Mouse (Mus musculus): ENCODE results near the gene Vsx1.
A peak's percentile ranks its signal among the peaks of the same experiment; 100 is the strongest.

The Vsx1 gene

DNA sequence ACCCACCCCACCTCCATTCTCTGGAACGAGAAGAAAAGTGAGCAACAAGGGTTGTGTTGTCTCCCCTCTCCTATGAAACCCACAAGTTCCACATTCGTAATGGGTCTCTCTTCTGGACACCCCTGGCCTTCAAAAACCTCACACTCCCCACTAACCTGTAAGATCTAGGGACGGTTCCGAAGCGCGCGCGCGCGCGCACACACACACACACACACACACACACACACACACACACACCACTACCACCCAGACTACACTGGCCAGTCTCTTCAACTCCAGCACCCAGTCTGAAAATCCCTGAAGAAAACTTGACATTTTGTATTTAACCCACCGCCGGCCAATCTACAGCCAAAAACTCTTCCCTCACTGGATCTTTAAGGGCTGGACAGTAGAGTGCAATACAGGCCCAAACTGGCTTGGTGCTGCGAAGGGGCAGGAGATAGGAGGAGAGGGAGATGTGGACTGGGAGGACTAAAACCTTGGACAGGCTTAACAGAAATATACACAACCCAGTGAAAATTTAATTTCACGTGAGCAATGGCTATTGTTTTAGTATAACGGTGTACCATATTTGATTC, at the start of gene Vsx1:
Vsx1 (minus strand) TSS at position 138 of the 578 bp plus-strand sequence.
- DNase-seq (ENCODE audit: low spot score), result no peak

DNA sequence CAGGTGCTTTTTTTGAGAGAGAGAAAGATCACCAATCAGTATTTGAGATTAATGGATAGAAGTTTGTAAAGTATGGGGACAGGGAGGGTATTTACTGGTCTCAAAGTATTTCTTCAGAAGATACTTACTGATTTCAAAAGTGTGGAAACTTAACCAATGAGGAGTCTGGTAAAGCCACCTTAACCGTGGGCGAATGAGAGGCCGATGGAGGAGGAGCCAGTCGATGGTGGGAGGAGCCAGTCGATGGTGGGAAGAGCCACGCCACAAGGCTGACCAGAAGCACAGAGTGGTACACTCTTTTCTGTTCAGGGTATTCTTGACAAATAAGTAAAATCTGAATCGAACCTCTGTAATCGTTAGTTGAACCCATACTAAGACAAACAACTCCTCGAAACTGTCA, 48.7 kb upstream of the Vsx1 start:
- no peak for DNase-seq (ENCODE audit: low spot score)

DNA sequence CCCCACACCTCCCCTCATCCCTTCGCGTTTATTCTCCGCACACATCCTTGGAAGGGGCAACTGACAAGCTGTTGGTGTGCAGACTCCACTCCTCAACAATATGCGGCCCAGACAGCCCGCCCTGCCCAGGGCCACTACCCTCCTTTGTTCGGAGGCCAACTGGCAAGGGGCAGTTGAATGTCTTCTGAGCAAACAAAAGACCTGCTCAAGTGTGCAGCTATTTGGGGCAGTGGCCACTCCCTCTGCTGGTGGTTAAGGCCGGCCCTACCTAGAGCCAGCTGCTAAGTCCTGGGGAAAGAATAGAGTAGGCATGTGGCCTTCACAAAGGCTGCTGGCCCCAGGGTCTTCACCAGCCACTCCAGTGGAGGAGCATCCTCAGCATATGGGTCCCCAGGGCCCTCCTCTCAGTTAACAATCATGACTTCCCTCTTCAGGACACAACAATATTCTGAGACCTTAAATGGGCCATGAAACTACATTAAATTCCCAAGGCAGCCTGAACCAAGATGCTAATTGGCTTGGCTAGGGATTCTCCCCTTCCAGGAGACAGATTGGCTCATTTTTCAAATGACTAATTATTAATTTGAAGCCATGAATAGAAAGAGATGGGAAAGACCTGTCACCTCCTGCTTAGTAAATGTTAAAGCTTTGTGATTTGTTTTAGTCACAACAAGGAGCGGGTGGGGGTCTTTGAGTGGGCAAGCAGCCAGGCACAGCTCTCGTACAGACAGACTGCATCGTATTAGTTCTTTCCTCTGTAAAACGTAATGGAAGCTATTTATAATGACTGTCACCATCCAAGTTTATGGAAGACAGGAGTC, 46.8 kb upstream of the Vsx1 start:
- no peak for DNase-seq (ENCODE audit: low spot score)

DNA sequence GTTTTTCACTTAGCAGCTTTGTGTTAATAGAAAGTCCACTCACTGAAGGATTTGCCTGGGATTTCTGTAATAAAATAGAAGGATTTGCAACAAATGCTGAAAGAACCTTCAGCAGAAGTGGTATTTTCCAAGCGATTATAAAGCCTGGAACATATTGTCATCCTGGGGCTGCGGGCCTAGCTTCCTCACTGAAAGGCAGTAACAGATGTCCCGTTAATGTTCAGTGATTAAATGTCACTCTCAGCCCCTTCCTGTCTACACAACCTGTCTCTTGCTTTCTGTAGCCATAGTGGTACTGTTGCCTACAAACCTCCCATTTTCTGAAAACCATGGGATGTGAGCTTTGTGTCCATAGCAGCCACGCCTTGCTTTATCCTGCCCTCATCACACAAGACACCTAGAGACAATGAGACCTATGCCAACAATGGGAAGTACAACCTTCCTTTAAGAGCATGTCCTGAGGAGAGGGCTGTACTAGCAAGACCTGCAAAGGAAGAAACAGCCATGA, 23.1 kb upstream of the Vsx1 start:
- no peak for DNase-seq (ENCODE audit: low spot score)

DNA sequence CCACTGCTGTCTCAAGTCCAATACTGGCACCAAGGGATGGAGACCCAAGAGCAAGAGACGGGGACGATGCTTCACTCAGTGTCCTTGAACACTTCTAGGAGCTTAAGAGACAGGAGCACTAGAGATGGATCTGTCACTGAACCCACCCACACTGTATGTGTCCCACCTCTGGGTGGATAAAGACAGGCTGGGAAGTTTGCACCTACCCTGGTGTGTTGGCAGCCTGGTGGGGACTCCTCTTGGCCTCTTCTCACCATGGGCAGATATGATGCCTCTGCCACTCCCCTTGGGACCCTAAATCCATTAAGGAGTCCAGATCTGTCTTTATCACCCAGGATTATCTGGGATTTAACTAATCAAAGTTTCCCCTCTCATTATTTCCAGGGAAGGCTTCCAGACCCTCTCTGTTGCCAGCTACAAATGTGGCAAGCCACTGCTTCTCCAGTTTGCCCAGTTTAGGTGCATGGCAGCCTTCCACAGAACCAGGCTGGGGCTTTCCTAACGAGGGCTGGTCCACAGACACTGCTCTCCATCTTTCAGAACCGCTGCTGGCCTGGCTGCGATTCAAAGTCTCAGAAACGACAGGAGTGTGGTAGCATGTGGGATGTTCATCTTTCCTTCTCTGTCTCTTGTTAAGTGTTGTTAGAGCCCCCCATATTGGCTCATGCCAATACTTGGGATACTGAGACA, 2.5 kb upstream of the Vsx1 start:
- DNase-seq (ENCODE audit: low spot score), result no peak

DNA sequence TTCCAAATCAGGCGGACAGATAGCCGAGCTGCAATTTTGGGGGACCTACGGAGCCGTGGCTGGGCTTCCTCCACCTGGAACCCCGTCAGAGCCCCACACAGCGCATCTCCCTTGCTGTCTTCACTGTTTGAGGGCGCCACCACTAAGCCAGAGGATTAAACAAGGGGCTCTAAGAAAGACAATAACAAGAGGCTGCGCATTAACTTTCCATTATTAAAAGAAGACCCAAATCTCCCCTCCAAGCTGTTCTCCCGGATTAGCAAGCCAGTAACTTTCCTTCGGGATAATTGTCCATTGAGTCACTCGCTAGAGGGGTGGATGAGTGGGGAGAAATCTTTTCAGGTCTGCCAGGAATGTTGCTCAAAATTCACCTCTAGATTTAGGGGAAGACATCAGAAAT, 1.1 kb upstream of the Vsx1 start:
- no peak for DNase-seq (ENCODE audit: low spot score)

DNA sequence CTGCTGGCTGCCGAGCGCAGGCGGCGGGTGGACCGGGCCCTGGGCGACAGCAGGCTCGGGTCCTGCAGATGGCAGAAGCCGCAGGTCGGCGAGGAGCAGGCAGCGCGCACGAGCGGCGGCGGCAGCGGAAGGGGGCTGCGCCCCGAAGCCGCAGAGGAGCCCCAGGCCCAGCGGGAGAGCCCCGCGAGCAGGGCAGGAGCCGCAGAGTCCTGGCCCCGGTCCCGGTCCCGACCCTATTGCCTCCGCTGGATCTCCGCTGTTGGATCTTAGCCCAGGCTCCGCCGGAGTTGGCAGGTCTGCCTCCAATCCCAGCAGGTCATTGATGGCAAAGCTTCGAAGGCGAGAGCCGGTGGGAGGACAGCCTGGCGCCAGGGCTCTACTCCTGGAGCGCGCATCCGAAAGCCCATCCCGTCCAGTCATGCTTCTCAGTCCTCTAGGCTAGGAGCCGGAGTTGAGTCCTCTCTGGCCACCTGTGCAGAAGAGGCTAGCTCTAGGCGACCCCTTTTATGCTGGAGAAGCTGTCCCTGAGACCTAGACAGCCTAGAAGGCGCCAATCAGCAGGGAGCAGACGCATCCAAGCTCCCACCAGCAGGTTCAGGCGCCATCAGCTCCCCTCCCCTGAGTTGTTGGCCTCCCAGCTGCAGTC, 496 bp downstream of the Vsx1 start:
- no peak for DNase-seq (ENCODE audit: low spot score)

DNA sequence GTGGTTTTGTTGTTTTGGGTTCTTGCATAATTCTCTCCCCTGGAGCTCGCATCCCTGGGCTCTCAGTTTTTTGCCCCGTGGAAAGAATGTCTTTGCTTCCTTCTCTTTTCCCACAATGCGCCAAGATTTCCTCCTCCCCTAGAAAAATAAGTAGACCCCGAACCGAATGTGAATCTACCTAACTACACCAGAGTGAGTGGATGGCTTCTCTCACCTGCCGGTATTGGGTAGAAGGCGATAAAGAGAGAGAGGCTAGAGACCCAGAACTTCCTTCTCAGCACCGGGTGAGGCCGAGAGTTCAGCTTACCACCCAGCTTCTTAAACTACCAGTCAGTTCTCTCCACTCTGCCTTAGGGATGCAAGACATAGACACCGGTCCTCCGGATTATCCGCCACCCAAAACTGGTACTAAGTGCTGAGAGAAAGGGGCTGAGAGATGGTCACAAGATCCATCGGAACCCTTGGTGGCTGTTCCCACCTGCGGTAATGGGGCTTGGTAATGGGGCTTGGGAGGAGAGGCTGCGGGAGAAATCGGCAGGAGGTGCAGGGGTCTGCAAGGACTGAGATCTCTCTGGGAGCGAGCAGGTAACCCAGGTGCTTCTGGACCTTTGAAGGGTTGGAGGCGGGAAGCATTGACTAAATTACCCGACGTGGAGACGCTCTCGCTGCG, 1.2 kb downstream of the Vsx1 start:
- no peak for DNase-seq (ENCODE audit: low spot score)

DNA sequence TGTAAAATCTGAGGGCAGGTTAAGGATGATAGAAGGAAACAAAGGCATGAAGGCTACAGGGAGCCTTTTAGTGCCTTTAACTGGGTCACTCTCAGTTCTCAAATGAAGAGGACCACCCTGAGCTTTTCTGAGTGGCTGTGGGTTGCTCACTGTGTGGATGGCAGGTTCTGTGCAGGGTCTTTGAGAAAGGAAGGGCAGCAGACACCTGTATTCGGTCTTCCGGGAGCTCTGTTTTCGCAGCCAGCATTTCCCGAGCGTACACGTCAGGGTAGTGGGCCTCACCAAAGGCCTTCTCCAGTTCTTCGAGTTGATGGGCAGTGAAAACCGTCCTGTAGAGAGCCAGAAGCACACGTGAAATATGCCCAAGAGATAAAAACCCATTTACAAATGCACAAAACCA, 3.8 kb downstream of the Vsx1 start:
- DNase-seq (ENCODE audit: low spot score), result no peak

DNA sequence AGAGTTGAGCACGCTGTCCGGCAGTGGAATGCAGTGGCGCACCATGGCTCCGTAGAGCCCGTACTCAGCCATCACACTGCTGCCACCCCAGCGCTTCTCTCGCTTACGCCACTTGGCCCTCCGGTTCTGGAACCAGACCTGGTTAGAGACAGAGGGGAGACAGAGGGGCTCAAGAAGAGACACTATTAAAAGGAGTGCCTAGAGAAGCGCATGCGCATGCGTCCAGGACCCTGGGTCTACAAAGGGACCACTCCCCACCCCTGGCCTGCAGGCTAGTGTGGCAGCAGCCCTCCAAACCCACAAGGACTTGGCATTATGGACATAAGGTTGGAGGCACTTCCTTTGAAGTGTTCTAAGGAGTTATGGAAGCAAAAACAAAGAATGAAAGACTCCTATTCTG, 4.7 kb downstream of the Vsx1 start:
- no peak for DNase-seq (ENCODE audit: low spot score)

DNA sequence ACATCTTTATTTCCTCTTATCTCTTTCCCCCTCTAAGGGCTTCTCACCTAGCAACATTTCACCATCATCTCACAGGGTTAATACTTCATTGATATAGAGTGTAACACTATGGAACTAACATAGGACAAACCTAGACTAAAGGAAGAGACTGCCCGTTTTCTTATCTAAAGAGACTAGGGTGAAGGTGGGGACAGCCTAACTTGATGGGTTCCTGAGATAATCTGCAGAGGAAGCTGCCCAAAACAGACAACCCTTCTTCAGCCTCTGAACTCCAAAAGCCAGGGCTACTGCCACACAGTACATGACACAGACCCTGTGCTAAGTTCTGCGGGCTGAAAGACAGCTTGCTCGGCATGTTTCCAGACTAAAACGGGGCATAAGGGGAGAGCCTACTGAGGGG, 7.6 kb downstream of the Vsx1 start:
- no peak for DNase-seq (ENCODE audit: low spot score)

DNA sequence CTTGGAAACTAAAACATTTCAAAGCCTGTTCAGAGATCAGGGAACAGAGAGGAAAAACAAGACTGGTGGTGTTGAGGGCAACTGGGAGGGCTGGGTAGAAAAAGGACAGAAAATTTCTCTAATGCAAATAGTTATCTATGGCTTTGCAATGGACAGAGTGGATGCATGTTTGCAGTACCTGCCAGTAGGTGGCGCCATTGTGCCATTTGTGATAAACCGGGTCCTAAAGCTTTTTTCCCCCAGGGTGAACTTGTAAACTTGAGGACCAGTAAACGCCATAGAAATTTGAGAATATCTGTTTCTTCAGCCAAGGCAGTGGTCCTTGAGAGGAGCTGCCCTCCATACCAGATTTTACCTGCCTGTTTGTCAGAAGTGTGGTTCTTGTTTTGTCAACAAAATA, 10.8 kb downstream of the Vsx1 start:
- peak; percentile 79 for DNase-seq (ENCODE audit: low spot score)

DNA sequence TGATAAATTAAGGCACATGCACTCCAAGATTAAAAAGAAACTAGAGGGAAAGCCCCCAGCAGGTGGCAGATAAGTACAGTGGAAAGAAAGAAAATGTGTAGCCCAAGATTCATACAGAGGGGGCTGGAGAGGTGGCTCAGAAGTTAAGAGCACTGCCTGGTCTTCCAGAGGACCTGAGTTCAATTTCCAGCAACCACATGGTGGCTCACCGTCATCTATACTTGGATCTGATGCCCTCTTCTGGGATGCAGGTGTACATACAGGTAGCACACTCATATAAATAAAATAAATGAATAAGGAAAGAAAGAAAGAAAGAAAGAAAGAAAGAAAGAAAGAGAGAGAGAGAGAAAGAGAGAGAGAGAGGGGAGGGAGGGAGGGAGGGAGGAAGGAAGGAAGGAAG, 13.6 kb downstream of the Vsx1 start:
- no peak for DNase-seq (ENCODE audit: low spot score)

DNA sequence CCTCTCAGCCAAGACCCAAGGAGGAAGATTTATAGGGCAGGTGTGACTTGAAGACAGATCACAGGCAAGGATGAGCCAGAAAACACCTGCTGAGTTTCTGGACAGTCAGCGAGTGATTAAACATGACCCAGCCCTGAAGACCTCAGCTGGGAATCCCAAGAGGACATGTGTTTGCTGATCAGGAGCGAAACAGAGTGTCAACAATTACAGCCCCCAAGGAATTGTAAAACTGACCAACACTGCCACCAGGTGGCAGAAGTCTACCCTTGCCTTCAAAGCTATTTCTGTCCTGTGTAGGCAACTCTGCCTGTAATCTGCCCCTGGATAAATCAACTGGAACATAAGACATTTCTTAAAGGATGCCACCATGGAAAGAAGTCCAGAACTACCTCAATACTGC, 14.3 kb downstream of the Vsx1 start:
- peak; percentile 82 for DNase-seq (ENCODE audit: low spot score)

DNA sequence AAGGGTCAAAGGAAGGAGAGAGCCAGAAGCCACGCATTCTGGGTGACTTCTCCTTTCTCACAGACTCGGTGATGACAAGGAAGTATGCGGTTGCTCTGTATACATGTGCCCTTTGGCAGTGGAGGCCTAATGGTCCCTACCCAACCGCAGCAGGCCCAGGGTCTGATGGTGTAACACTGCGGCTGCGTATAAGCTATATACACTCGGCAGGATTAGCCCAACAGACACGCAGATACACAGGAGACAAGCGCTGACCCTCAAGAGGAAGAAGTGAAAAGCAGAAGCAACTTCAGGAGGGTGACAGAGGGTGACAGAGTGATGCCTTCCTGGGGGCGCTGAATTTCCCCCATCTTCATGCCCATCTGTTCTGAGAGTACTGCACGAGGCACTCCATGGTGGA, 15.2 kb downstream of the Vsx1 start:
- no peak for DNase-seq (ENCODE audit: low spot score)

DNA sequence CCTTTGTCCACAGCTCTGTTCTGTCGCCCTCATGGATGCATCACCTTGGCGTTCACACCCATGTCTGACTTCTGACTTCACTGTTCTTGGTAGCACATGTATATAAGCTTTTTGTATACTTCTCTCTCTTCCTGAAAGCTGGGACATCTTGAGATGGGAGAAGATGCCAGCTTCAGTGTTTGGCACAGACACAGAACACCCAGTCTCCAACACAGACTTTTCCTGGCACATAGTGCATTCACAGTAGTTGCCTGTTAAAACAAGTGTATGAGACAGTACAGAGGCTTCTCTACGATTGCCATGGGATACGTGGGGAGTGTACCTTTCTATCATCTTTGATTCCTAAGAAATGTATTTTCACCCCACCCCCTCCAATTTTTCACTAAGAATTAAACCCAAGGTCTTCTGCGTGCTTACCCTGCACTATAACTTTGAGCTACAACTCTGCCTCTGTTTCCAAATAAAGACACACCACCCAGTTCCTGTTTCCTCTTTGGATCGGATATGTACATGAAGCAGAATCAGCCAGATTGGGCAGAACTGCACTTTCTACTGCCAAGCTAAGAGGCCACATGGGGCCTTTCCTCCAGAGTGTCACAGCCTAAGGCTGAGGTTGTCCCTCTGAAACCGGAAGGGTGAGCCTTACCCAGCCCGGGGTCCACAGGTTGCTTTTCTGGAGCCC, 17.4 kb downstream of the Vsx1 start:
- DNase-seq (ENCODE audit: low spot score), result no peak

DNA sequence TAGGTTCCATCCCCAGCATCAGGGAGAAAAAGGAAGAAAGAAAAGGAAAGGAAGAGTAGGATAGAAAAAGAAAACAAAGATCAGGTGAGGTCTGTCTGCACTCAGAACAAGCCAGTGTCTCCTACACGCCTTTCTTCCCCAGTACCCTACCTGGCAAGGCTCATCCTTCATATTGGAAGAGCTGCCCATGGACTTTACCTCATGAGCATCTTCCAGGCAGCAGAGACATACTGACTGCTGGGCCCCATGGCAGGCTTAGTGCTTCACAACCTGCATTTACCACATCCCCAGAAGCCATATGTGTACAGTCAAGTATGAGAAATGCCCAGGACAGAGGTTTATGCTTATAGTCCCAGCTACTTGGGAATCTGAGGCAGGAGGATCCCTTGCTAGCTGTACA, 18.2 kb downstream of the Vsx1 start:
- no peak for DNase-seq (ENCODE audit: low spot score)

DNA sequence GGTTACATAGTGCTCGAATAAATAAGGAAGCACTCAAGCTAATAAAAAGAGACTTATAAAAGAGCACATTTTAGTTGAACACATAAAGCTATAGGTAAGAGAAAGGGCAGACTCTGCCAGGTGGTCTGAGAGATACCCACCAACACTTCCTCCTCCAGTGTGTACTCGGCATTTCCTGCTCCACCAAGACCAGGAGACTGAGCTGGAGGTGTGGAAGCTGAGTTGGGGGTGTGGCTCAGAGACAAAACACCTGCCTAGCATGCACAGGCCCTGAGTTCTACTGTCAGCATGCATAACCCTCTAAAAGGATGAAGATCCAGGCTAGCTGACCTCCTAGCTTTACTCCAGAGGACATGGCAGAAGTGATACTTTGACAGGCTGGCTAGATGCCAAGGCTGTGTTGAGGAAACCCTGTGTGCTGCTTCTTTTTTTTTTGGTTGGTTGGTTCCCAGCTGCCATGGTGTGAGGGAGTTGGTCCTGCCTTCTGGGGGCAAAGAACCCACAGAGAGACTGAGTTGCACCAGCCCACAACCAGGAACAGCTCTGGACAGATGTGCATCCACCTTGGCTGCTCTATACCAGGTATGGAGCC, 19.6 kb downstream of the Vsx1 start:
- DNase-seq (ENCODE audit: low spot score), result no peak

DNA sequence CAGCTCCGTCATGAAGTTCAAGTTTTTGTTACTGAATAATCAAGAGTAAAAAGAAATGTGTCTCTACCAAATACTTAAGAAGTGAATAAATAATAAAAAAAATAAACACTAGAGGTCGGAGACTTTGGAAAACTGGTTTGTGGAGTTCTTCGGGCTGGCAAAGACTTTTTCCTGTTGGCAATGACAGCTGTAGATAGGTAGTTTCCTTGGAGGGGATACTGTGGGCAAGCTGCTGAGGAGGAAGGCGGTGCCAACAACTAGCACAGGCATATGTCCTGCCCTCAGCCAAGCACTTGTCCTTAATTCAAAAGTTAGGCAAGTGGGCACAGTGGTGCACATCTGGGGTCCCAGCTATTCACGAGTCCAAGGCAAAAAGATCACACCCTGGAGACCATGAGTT, 20.2 kb downstream of the Vsx1 start:
- no peak for DNase-seq (ENCODE audit: low spot score)

DNA sequence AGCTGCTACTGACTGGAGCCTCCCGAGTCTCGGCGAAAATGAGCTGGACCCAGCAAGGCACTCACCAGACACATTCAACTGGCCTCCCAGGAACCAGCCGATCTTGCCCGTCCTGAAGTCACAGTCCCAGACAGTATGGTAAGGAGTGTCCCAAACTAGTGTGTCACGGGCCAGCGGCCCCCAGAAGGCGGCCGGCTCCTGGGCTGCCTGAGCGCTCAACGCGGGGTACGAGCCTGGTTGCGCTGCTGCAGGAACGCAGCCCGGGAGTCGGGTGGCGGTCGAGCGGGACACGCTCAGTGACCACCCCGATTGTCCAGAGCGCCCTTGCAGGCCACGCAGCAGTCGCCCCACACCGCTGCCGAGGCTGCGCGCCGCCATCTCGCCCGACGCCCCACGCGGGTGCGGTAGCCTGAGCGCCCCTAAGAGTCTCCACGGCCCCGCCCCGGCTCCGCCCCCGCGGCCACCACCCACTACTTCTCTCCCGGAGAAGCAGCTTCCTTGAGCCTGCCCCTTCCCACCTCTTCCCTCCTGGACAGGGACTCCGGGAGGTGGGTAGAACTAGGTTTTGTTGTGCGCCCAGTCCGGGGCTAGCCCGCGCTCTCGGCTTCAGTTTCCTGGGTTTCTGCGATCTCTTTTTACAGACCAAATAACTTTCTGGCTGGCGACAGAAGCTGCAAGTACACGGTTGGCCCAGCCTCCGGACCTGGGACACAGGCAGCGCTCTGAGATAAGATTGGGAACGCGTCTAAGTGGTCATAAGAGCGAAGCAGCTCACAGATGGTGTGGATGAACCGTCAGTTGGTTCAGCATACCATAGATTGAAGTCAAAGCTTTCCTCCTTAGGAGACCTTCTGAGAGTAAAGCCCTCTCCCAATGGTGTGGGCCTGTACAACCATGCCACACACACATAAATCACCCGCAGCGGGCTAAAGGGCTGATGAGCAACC, 21.1 kb downstream of the Vsx1 start, which contains the start of gene Acss1:
Acss1 (minus strand) TSS at position 681 of the 947 bp plus-strand sequence.
- peak; percentile 73 for DNase-seq (ENCODE audit: low spot score)

Data from c-Kit-positive CD71-positive TER-119-positive erythroid progenitor cells, embryonic 14.5 days (primary cell).